Mouse (Mus musculus): ENCODE measurements around the gene Myo1c. TPM values are rescaled to one million over a fixed set of nuclear protein-coding genes. Genes with fewer than 3 reads are reported as not detected.

The Myo1c gene
- total RNA-seq, 2 experiments from 2014 or later: 11.8 to 18.6 TPM

GRCm38 (mm10) chr11:75700557-75700956 is 50.3 kb downstream of the Myo1c start:
- DNase-seq (ENCODE audit: extremely low spot score in 1 of 2, low spot score in 1 of 2): no peak

- no peak for DNase-seq (ENCODE audit: extremely low spot score in 1 of 2, low spot score in 1 of 2)
These were observed 52.5 kb downstream of the Myo1c start for GRCm38 (mm10) chr11:75702761-75703160.

GRCm38 (mm10) chr11:75703748-75704147 is 53.4 kb downstream of the Myo1c start:
- DNase-seq (ENCODE audit: extremely low spot score in 1 of 2, low spot score in 1 of 2): no peak

GRCm38 (mm10) chr11:75713949-75714348 is 63.6 kb downstream of the Myo1c start:
- no peak for DNase-seq (ENCODE audit: extremely low spot score in 1 of 2, low spot score in 1 of 2)

GRCm38 (mm10) chr11:75715556-75715955 is 65.3 kb downstream of the Myo1c start:
- no peak for DNase-seq (ENCODE audit: extremely low spot score in 1 of 2, low spot score in 1 of 2)

- DNase-seq (ENCODE audit: extremely low spot score in 1 of 2, low spot score in 1 of 2): no peak
These were observed 66.5 kb downstream of the Myo1c start for GRCm38 (mm10) chr11:75716661-75717325.

GRCm38 (mm10) chr11:75722339-75722738 is 72.0 kb downstream of the Myo1c start:
- DNase-seq (ENCODE audit: extremely low spot score in 1 of 2, low spot score in 1 of 2): no peak

Other genes with a start within 250 kb of the Myo1c start
- 10 to 100 TPM; 16.0 to 16.8 TPM for gene Serpinf1, start 227.8 kb upstream of the Myo1c start, total RNA-seq (2021)
- gene Serpinf2, start 210.9 kb upstream of the Myo1c start, total RNA-seq (2021): under 1 TPM; 0.39 to 0.59 TPM
- 10 to 100 TPM; 21.9 to 22.7 TPM for gene Wdr81, start 195.8 kb upstream of the Myo1c start, total RNA-seq (2021)
- gene Tlcd2, start 188.8 kb upstream of the Myo1c start, total RNA-seq (2021): under 1 TPM; 0.59 to 0.87 TPM
- gene Prpf8, start 163.7 kb upstream of the Myo1c start, total RNA-seq (2021): 100 to 1,000 TPM; 125 to 129 TPM
- gene Rilp, start 140.4 kb upstream of the Myo1c start, total RNA-seq (2021): 1 to 10 TPM; 1.7 to 3.1 TPM
- 1 to 10 TPM; 1.4 to 1.6 TPM for gene Scarf1, start 137.0 kb upstream of the Myo1c start, total RNA-seq (2021)
- gene Slc43a2, start 118.8 kb upstream of the Myo1c start, total RNA-seq (2021): 10 to 100 TPM; 49.8 to 54.2 TPM
- 100 to 1,000 TPM; 281 to 305 TPM for gene Pitpna, start 62.4 kb upstream of the Myo1c start, total RNA-seq (2021)
- gene Inpp5k, start 19.5 kb upstream of the Myo1c start, total RNA-seq (2021): 10 to 100 TPM; 40.6 to 46.7 TPM
- 100 to 1,000 TPM; 118 to 134 TPM for gene Crk, start 28.8 kb downstream of the Myo1c start, total RNA-seq (2021)
- 1,000 to 10,000 TPM; 1,088 to 1,203 TPM for gene Ywhae, start 82.4 kb downstream of the Myo1c start, total RNA-seq (2021)
- gene Doc2b, start 145.5 kb downstream of the Myo1c start, total RNA-seq (2021): 100 to 1,000 TPM; 107 to 111 TPM